Mouse (Mus musculus): ENCODE results near the gene Tmcc3. TPM values are rescaled to one million over a fixed set of nuclear protein-coding genes. Genes with fewer than 3 reads are reported as not detected.

Gene Tmcc3
- polyA plus RNA-seq, 1 experiment from 2014 or later = 4.8 TPM

DNA sequence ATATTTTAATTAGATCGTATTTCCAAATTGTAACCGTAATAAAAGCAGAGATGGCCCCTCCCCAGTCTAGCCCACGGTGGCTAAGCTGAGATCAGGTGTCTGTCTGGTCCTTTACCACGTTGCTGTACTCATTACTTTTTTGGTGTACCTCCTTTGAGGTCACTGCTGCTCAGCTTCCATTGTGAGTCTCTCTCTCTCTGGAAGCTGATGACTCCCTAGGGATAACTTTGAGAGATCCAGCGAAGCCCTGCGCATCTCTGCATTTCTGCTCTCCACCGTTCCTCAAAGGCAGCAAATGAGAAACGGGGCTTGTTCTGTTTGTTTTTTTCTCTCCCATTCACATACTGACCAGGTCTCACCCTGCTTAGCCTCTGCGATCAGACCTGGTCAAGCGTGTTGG, 23.3 kb downstream of the Tmcc3 start:
- Histone ChIP-seq H3K27me3 (no peaks in the 10 kb centered on the region), H3K36me3 (no peaks in the 10 kb centered on the region), H3K4me3 (no peak overlapping the region), H3K9ac (replicated peaks) (no peak overlapping the region), H3K4me2 (replicated peaks) (no peak overlapping the region), H3K4me1 (peaks cover 3% of the 10 kb centered on the region), H3K27ac (replicated peaks) (no peak overlapping the region), H3K9me3 (no peaks in the 10 kb centered on the region)
- no peak for ATAC-seq (ENCODE audit: low FRiP score, low read depth)
- 77% methylated on average over 10 of the region's 10 CpGs for WGBS

DNA sequence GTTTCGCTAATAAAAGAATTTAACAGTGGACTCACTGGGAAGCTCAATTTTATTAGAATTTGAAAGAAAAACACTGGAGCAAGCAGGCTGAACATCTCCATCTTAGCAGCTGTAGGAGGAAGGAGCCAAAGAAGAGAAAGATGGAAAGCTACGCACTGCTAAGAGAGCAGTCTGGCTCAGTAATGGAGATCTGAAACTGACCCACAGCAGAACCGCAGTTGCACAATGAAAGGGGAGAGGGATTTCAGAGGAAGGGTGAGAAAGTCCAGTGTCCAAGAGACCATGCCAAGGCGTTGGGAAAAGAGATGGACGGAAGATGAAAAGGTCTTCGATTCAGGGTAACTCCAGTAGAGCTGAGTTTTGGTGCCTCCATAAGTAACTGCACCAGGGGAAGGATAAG, 24.3 kb downstream of the Tmcc3 start:
- no peaks in the 10 kb centered on the region for H3K36me3 ChIP-seq
- ATAC-seq (ENCODE audit: low FRiP score, low read depth) = no peak
- H3K4me2 ChIP-seq (replicated peaks) = no peak overlapping the region
- no peak overlapping the region for H3K27ac ChIP-seq (replicated peaks)
- no peak overlapping the region for H3K4me3 ChIP-seq
- H3K9me3 ChIP-seq = no peaks in the 10 kb centered on the region
- H3K4me1 ChIP-seq = no peaks in the 10 kb centered on the region
- H3K27me3 ChIP-seq = no peaks in the 10 kb centered on the region
- 91% methylated on average over 6 of the region's 6 CpGs for WGBS
- H3K9ac ChIP-seq (replicated peaks) = no peak overlapping the region

DNA sequence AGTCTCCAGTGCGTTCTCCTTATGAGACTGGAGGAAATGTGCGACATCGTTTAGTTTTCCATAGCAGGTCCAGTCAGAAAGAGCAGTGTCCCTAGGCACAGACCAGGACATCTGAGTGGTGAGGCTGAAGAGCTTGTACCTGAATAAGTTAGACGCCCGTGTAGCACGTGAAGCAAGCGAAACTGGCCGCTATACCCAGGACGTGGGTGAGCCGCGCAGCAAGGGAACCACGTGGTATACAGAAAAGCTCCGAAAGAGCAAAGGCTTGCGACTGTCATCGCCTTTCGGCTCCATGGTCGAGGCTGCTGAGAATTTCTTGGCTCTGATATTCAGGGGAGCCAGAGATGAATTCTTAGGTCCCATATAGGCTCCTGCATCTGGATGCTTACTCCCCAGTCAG, 29.8 kb downstream of the Tmcc3 start:
- H3K4me3 ChIP-seq = no peak overlapping the region
- no peaks in the 10 kb centered on the region for H3K27me3 ChIP-seq
- no peaks in the 10 kb centered on the region for H3K4me1 ChIP-seq
- WGBS = 71% methylated on average over 17 of the region's 17 CpGs
- H3K9ac ChIP-seq (replicated peaks) = no peak overlapping the region
- no peaks in the 10 kb centered on the region for H3K9me3 ChIP-seq
- ATAC-seq (ENCODE audit: low FRiP score, low read depth) = no peak
- H3K4me2 ChIP-seq (replicated peaks) = 0 out of 2 replicates have a peak overlapping the region, but pooled peaks have one; percentile 4
- no peaks in the 10 kb centered on the region for H3K36me3 ChIP-seq
- H3K27ac ChIP-seq (replicated peaks) = no peak overlapping the region

DNA sequence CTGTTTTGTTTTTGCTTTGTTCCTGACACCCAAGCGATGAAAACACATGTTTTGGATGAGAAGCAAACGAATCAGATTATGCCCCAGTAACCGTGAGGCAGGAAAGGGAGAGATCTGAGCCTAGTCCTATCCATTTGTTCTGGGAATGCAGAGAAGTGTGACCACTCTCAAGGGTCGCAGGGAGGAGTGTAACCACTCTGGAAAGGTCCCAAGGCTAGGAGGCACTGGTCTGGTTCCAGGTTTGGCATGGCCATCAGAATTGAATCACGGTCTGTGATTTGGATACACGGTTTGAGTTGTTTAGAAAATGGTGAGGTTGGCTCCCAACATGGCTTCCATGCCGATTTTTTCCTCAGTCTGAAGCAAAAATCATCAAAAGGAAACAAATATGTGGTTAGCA, 30.5 kb downstream of the Tmcc3 start:
- ATAC-seq (ENCODE audit: low FRiP score, low read depth) = no peak
- no peak overlapping the region for H3K27ac ChIP-seq (replicated peaks)
- H3K9ac ChIP-seq (replicated peaks) = no peak overlapping the region
- H3K4me2 ChIP-seq (replicated peaks) = no peak overlapping the region
- no peaks in the 10 kb centered on the region for H3K27me3 ChIP-seq
- no peaks in the 10 kb centered on the region for H3K36me3 ChIP-seq
- no peak overlapping the region for H3K4me3 ChIP-seq
- no peaks in the 10 kb centered on the region for H3K9me3 ChIP-seq
- WGBS = 75% methylated on average over 7 of the region's 7 CpGs
- no peaks in the 10 kb centered on the region for H3K4me1 ChIP-seq

DNA sequence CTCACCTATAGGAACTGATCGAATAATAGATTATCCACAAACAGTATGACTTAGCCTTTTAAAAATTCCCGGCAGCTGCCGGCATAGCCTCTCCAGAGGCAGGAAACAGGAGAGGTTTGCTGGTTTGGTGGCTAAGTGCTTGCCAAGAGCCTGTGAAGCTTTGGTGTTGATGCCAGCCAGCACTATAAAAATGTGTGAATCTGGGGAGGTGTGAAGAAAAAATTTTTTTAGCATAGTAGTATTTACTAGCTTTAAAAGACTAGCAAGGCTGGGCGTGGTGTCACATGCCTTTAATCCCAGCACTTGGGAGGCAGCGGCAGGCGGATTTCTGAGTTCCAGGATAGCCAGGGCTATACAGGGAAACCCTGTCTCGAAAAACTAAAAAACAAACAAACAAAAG, 31.8 kb downstream of the Tmcc3 start:
- Histone ChIP-seq H3K4me1 (no peaks in the 10 kb centered on the region), H3K27ac (replicated peaks) (no peak overlapping the region), H3K27me3 (no peaks in the 10 kb centered on the region), H3K9me3 (no peaks in the 10 kb centered on the region), H3K4me3 (no peak overlapping the region), H3K36me3 (no peaks in the 10 kb centered on the region), H3K9ac (replicated peaks) (no peak overlapping the region), H3K4me2 (replicated peaks) (no peak overlapping the region)
- WGBS = 87% methylated on average over 7 of the region's 7 CpGs
- no peak for ATAC-seq (ENCODE audit: low FRiP score, low read depth)

DNA sequence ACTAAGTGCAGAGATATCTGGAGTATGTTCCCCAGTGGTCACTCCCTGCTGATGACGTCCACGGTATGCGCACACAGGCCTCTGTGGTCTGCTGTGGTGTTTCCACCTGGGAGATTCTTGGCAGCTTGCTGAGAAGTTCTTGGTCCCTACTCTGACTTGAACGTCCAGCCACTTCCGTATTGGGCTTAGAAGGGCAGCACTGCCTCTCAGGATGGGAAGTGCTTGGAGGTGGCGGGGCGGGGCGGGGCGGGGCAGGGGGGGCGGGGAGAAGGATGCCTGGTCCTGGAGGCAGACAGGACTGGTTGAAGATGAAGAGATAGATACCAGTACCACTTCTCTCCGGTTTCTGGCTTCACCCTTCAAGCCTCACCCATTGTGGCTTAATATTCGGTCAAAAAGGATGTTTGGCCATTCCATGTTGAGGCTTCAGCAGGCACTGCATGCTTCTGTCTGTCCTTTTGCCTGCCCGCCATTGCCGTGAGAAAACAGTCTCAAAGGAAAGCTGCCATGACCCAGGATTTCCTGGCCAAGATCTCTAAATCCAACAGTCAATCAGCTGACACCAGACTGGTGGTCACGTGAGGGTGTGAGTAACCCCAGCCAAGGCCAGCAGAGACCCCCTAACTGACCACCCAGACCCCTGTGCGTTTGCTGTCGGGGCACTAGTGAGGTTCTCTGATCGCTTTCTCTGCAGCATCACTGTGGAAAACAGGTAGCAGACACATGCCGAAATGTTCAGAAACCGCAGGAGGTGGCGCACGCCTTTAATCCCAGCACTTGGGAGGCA, 33.1 kb downstream of the Tmcc3 start:
- Histone ChIP-seq H3K36me3 (no peaks in the 10 kb centered on the region), H3K9ac (replicated peaks) (no peak overlapping the region), H3K4me2 (replicated peaks) (no peak overlapping the region), H3K4me1 (no peaks in the 10 kb centered on the region), H3K4me3 (no peak overlapping the region), H3K9me3 (no peaks in the 10 kb centered on the region), H3K27me3 (no peaks in the 10 kb centered on the region), H3K27ac (replicated peaks) (no peak overlapping the region)
- 55% methylated on average over 22 of the region's 22 CpGs for WGBS
- ATAC-seq (ENCODE audit: low FRiP score, low read depth) = no peak

DNA sequence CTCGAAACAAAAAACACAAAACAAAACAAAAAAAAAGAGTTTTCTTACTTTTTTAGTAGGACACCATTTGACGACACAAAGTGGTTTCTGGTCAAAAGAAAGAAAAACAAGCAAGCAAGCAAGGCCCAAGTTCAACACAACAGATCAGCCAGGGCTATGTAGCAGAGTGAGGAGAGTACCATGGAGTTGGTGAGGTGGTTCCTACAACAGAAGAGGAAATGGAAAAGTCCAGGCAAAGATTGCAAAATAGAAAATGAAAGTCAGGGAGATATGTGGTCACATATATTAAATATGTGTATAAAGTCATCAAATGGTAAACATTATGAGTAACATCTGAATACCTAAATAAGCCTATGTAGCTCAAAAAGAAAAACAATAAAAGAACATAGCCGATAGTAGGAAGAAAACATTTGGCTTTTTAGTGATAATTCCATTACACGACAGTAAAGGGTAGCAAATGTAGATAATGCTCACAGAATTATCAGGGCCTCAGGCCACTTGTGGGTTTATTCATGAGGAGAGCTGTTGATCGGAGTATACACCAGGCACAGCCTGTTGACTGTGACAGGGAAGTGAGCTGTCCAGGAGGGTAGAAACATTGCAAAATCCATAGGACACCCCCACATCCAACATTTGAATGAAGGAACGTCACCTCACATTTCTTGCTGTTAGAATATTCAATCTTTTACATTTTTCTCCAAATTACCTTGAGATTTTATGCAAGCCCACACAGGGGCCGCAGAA, 33.9 kb downstream of the Tmcc3 start:
- 91% methylated on average over 7 of the region's 7 CpGs for WGBS
- Histone ChIP-seq H3K27ac (replicated peaks) (no peak overlapping the region), H3K4me3 (no peak overlapping the region), H3K36me3 (no peaks in the 10 kb centered on the region), H3K4me1 (peaks cover 7% of the 10 kb centered on the region; the same call in 1 of the 2 replicates), H3K27me3 (no peaks in the 10 kb centered on the region), H3K9ac (replicated peaks) (no peak overlapping the region), H3K4me2 (replicated peaks) (no peak overlapping the region), H3K9me3 (no peaks in the 10 kb centered on the region)
- no peak for ATAC-seq (ENCODE audit: low FRiP score, low read depth)

DNA sequence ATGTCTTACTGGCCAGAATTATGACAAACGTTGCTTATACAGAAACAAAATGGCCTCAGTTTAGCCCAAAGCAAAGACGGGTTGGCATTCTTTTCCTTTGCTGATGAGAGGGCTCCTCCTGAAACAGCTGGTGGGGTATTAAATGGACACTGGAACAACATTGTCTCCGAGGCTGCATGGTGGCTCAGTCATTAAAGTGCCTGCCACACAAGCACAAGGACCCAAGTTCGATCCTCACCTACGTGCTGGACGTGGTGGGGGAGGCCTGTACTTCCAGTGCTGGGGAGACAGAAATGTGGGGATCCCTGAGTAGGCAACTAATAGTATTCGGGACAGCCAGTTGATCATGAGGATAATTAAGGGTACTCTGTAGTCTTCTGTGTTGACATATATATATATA, 34.8 kb downstream of the Tmcc3 start:
- no peak overlapping the region for H3K27ac ChIP-seq (replicated peaks)
- WGBS = 95% methylated on average over 7 of the region's 7 CpGs

DNA sequence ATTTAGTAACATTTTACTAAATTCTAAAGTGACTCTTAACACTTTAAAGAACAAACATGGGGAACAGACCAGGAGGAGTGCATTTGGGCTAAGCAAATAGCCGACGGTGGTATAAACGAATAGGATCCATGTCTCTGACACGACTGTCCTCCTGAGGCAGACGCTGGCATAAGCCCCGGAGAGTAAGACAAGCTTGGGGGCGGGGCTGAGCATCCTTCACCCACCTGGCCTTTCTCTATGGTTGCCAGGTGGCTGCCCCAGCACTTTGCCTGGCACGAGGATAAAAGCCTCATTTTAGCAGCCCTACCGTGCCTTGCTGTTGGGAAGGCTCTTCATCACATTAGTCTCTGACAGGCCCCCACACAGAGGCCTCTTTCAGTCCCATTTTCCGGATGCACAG, 35.5 kb downstream of the Tmcc3 start:
- H3K27ac ChIP-seq (replicated peaks) = no peak overlapping the region
- no peak for ATAC-seq (ENCODE audit: low FRiP score, low read depth)
- H3K27me3 ChIP-seq = no peaks in the 10 kb centered on the region
- H3K4me3 ChIP-seq = no peak overlapping the region
- 79% methylated on average over 10 of the region's 10 CpGs for WGBS
- H3K36me3 ChIP-seq = no peaks in the 10 kb centered on the region
- peaks cover 7% of the 10 kb centered on the region; the same call in 1 of the 2 replicates for H3K4me1 ChIP-seq
- no peak overlapping the region for H3K4me2 ChIP-seq (replicated peaks)
- H3K9me3 ChIP-seq = no peaks in the 10 kb centered on the region
- H3K9ac ChIP-seq (replicated peaks) = no peak overlapping the region

More for the DNA sequence above, 34.8 kb downstream of the Tmcc3 start:
- H3K9ac ChIP-seq (replicated peaks) = no peak overlapping the region
- H3K36me3 ChIP-seq = no peaks in the 10 kb centered on the region
- H3K9me3 ChIP-seq = no peaks in the 10 kb centered on the region
- H3K4me2 ChIP-seq (replicated peaks) = no peak overlapping the region
- H3K4me3 ChIP-seq = no peak overlapping the region
- no peak for ATAC-seq (ENCODE audit: low FRiP score, low read depth)
- no peaks in the 10 kb centered on the region for H3K27me3 ChIP-seq
- H3K4me1 ChIP-seq = peaks cover 7% of the 10 kb centered on the region; the same call in 1 of the 2 replicates

DNA sequence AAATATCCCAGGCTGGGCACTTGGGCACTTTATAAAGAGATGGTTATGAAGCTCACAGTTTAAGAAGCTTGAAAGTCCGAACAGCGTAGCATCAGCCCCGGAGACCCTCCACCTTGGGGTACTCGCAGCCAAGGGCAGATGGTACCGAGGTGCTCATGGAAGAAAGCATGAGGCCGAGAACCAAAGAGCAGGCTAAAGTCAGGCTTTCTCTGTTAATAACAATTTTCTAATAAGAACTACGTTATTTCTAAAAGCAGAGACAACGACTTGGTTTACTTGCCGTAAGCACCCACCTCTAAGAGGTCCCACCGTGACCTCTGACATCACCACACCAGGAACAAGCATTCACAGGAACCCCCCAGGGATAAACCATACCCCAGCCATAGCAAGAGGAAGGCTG, 36.2 kb downstream of the Tmcc3 start:
- ATAC-seq (ENCODE audit: low FRiP score, low read depth) = no peak
- H3K4me2 ChIP-seq (replicated peaks) = no peak overlapping the region
- H3K4me3 ChIP-seq = no peak overlapping the region
- H3K27me3 ChIP-seq = no peaks in the 10 kb centered on the region
- H3K4me1 ChIP-seq = peaks cover 7% of the 10 kb centered on the region; the same call in 1 of the 2 replicates
- H3K36me3 ChIP-seq = no peaks in the 10 kb centered on the region
- WGBS = 95% methylated on average over 10 of the region's 10 CpGs
- H3K27ac ChIP-seq (replicated peaks) = no peak overlapping the region
- H3K9me3 ChIP-seq = no peaks in the 10 kb centered on the region
- H3K9ac ChIP-seq (replicated peaks) = no peak overlapping the region

DNA sequence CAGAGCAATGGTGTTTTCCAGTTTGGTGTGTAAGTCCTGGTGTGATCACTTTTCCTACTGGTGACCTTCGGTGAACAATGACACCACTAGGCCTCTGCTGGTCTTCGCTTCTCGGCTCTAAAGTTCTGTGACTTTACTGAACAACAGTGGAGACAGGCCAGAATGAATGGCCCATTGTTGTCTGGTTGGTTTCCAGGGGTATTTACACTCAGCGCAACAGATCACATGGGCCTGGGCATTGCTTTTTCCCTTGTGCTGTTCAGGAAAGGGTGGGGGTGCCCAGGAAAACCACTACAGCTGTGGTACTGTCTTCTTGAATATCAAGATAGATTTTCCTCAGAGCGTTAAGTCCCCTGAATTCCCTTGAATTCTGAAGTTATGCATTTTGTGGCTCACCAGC, 38.5 kb downstream of the Tmcc3 start:
- Histone ChIP-seq H3K4me2 (replicated peaks) (no peak overlapping the region), H3K4me3 (no peak overlapping the region), H3K9ac (replicated peaks) (no peak overlapping the region), H3K9me3 (no peaks in the 10 kb centered on the region), H3K36me3 (no peaks in the 10 kb centered on the region), H3K4me1 (peaks cover 7% of the 10 kb centered on the region; the same call in 1 of the 2 replicates), H3K27me3 (no peaks in the 10 kb centered on the region), H3K27ac (replicated peaks) (no peak overlapping the region)
- 72% methylated on average over 5 of the region's 5 CpGs for whole genome bisulfite sequencing
- ATAC-seq (ENCODE audit: low FRiP score, low read depth) = no peak

DNA sequence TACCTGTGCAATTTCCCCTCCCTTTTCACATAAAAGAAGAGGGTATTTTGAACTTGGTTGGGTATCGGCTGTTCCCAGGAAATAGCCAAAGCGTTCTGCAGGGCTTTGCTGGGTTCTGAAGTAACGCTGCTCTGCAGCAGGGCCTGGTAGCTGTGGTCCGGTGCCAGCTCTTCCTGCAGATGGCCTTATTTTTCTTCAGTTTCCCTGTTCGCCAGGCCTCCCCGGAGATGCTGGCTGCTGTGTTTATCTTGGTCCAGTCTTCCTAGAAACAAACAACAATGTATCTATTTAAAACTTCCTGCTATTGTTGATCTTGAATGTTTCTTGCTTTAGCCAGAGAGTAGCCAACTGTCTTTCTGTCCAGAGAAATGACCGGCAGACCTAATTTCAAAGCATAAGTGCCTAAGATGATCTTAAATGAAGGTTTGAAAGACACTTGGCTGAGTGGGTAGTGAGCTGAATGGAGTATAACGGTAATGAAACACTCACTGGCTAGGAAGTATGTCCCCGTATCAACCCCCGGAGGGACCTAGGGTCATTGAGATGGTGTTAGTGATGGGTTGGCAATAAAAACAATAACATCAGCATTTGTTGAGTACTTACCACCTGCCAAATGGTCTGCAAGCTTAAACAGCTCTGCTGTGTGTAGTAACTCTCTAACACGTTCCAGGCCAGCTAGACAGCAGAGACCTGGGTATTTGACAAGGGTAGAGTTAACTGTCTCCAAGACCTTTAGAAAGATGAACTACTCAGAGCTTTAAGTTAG, 39.3 kb downstream of the Tmcc3 start:
- 82% methylated on average over 11 of the region's 11 CpGs for WGBS
- Histone ChIP-seq H3K9me3 (no peaks in the 10 kb centered on the region), H3K4me2 (replicated peaks) (no peak overlapping the region), H3K4me3 (no peak overlapping the region), H3K36me3 (no peaks in the 10 kb centered on the region), H3K27ac (replicated peaks) (no peak overlapping the region), H3K4me1 (peaks cover 7% of the 10 kb centered on the region; the same call in 1 of the 2 replicates), H3K9ac (replicated peaks) (no peak overlapping the region), H3K27me3 (no peaks in the 10 kb centered on the region)
- ATAC-seq (ENCODE audit: low FRiP score, low read depth) = no peak
